Mouse (Mus musculus) inflammation-experienced regulatory T-cells, adult 6 months (primary cell): Measurements from ENCODE around the gene Gm10378. TPM values are rescaled to one million over a fixed set of nuclear protein-coding genes. Genes with fewer than 3 reads are reported as not detected.
"Not testable (repeated sequence)": the region's sequence is repeated elsewhere in the genome, so short reads cannot be mapped to it uniquely, and the experiment has no call there.

Experiments
- ATAC-seq: one replicate; pipeline ENCODE4 v1.8.0; 2017
- polyA plus RNA-seq, 3 experiments: library from polyadenylated mRNA; unstranded; fragments of 100-300 nt; shearing (Covaris generic); gene quantifications; one replicate each; pipeline ENCODE4 v1.2.1; 2017

Gene Gm10378
- not detected for polyA plus RNA-seq

GRCm38 (mm10) chr14:42655638-42656037 is at the start of gene Gm10378:
Gm10378 (plus strand) TSS chr14:42655938.
- ATAC-seq, result not testable (repeated sequence)

GRCm38 (mm10) chr14:42641817-42642216 is 13.9 kb upstream of the Gm10378 start, which contains the start of gene Gm3633:
Gm3633 (minus strand) TSS chr14:42641917.
- not testable (repeated sequence) for ATAC-seq

Other genes with a start within 250 kb of the Gm10378 start
- gene Gm8005, start 216.3 kb upstream of the Gm10378 start, polyA plus RNA-seq, result not detected
- not detected for gene Gm8011, start 192.1 kb upstream of the Gm10378 start, polyA plus RNA-seq
- gene Gm8020, start 153.6 kb upstream of the Gm10378 start, polyA plus RNA-seq, result not detected
- not detected for gene Gm8024, start 131.7 kb upstream of the Gm10378 start, polyA plus RNA-seq
- gene Gm17124, start 56.1 kb upstream of the Gm10378 start, polyA plus RNA-seq, result not detected
- not detected for gene Gm3633, start 14.0 kb upstream of the Gm10378 start, polyA plus RNA-seq
- not detected for gene Gm3015, start 112.9 kb downstream of the Gm10378 start, polyA plus RNA-seq
- gene Gm10377, start 142.0 kb downstream of the Gm10378 start, polyA plus RNA-seq, result not detected
- gene Gm21977, start 197.5 kb downstream of the Gm10378 start, polyA plus RNA-seq, result not detected